Mouse (Mus musculus) forelimb bud, embryonic 11.5 days (tissue): ENCODE results near the gene Ephb4.

Source experiments
- DNase-seq: peaks from one replicate; pipeline ENCODE4 v3.0.0-alpha.2; 2012; ENCODE audit warnings: low read depth, low spot score

The Ephb4 gene

GRCm38 (mm10) chr5:137349384-137350204 lies at the start of gene Ephb4:
Ephb4 (plus strand) TSS chr5:137350109.
- DNase-seq: peak; percentile 96

GRCm38 (mm10) chr5:137301253-137301652 lies 48.7 kb upstream of the Ephb4 start:
- DNase-seq: no peak

- DNase-seq: no peak
Measured at GRCm38 (mm10) chr5:137303609-137304008, 46.3 kb upstream of the Ephb4 start.

- DNase-seq: no peak
Measured at GRCm38 (mm10) chr5:137304165-137304564, 45.7 kb upstream of the Ephb4 start.

GRCm38 (mm10) chr5:137304816-137305215 lies 45.1 kb upstream of the Ephb4 start:
- no peak for DNase-seq

- no peak for DNase-seq
Measured at GRCm38 (mm10) chr5:137305822-137306221, 44.1 kb upstream of the Ephb4 start.

- no peak for DNase-seq
Measured at GRCm38 (mm10) chr5:137306439-137307005, 43.4 kb upstream of the Ephb4 start.

- DNase-seq: peak; percentile 98
Measured at GRCm38 (mm10) chr5:137307071-137307912, 42.6 kb upstream of the Ephb4 start, which contains the start of gene Srrt. Srrt (minus strand) TSS chr5:137307674.

- no peak for DNase-seq
Measured at GRCm38 (mm10) chr5:137308356-137308755, 41.6 kb upstream of the Ephb4 start.

GRCm38 (mm10) chr5:137313466-137314192 lies 36.3 kb upstream of the Ephb4 start:
- no peak for DNase-seq

- DNase-seq: peak; percentile 93
Measured at GRCm38 (mm10) chr5:137314193-137315083, 35.5 kb upstream of the Ephb4 start, which contains the start of gene Trip6. Trip6 (minus strand) TSS chr5:137314404.

- no peak for DNase-seq
Measured at GRCm38 (mm10) chr5:137315084-137315903, 34.6 kb upstream of the Ephb4 start.

- DNase-seq: no peak
Measured at GRCm38 (mm10) chr5:137317361-137317760, 32.5 kb upstream of the Ephb4 start.

- no peak for DNase-seq
Measured at GRCm38 (mm10) chr5:137318570-137318969, 31.3 kb upstream of the Ephb4 start.

GRCm38 (mm10) chr5:137320996-137321395 lies 28.9 kb upstream of the Ephb4 start:
- DNase-seq: no peak

- no peak for DNase-seq
Measured at GRCm38 (mm10) chr5:137330910-137331309, 19.0 kb upstream of the Ephb4 start.

- no peak for DNase-seq
Measured at GRCm38 (mm10) chr5:137332857-137333511, 16.9 kb upstream of the Ephb4 start.

GRCm38 (mm10) chr5:137333512-137334174 lies 16.3 kb upstream of the Ephb4 start, which contains the start of gene Slc12a9:
Slc12a9 (minus strand) TSS chr5:137333597.
- DNase-seq: peak; percentile 91
